Mouse (Mus musculus): ENCODE data around the gene Ttc9. TPM values are rescaled to one million over a fixed set of nuclear protein-coding genes. Genes with fewer than 3 reads are reported as not detected.

The Ttc9 gene
- total RNA-seq (2021), result 1 to 10 TPM; 3.2 to 3.5 TPM
- long read RNA-seq, experiment 1, transcript Ttc9-201 (3 exons, 2,042 nt), result major isoform, 6 of 6 reads
- long read RNA-seq, experiment 1, partial matches to known transcripts, result 0 of 6 reads
- long read RNA-seq, experiment 1, other reads (novel, unspliced or antisense), result 0 of 6 reads
- long read RNA-seq, experiment 2, transcript Ttc9-201 (3 exons, 2,042 nt), result major isoform, 6 of 6 reads
- long read RNA-seq, experiment 2, partial matches to known transcripts, result 0 of 6 reads
- long read RNA-seq, experiment 2, other reads (novel, unspliced or antisense), result 0 of 6 reads

- DNase-seq, result peak; percentile 35 to 43
- intact Hi-C loops (cut with DNase I), result loop anchor here (5.0 kb wide), 1 partner anchor 66 kb away; no protein-coding TSS in a partner anchor
Measured at GRCm38 (mm10) chr12:81630915-81631660, at the start of gene Ttc9. Gene Ttc9, plus strand, starts transcription at chr12:81631249.

- peak; percentile 89 to 95 for DNase-seq
- intact Hi-C loops (cut with DNase I), result loop anchor here (5.0 kb wide), 1 partner anchor 108 kb away; the partner anchor contains the start of gene Cox16
Measured at GRCm38 (mm10) chr12:81594902-81595671, 36.0 kb upstream of the Ttc9 start, which contains the start of gene Med6. Gene Med6, minus strand, starts transcription at chr12:81595008.

- no peak for DNase-seq
- intact Hi-C loops (cut with DNase I), result loop anchor here (5.0 kb wide), 1 partner anchor 109 kb away; the partner anchor contains the start of gene Cox16
Measured at GRCm38 (mm10) chr12:81596547-81597262, 34.3 kb upstream of the Ttc9 start.

GRCm38 (mm10) chr12:81604995-81605784, 25.9 kb upstream of the Ttc9 start:
- intact Hi-C loops (cut with DNase I), result no loop called here
- no peak for DNase-seq

- no peak for DNase-seq
- intact Hi-C loops (cut with DNase I), result no loop called here
Measured at GRCm38 (mm10) chr12:81609445-81609844, 21.6 kb upstream of the Ttc9 start.

GRCm38 (mm10) chr12:81615807-81616206, 15.2 kb upstream of the Ttc9 start:
- no peak for DNase-seq
- intact Hi-C loops (cut with DNase I), result loop anchor here (5.0 kb wide), 1 partner anchor 301 kb away; no protein-coding TSS in a partner anchor

GRCm38 (mm10) chr12:81616980-81617379, 14.1 kb upstream of the Ttc9 start:
- intact Hi-C loops (cut with DNase I), result loop anchor here (5.0 kb wide), 1 partner anchor 300 kb away; no protein-coding TSS in a partner anchor
- no peak for DNase-seq

GRCm38 (mm10) chr12:81619302-81619701, 11.7 kb upstream of the Ttc9 start:
- intact Hi-C loops (cut with DNase I), result loop anchor here (1.0 to 5.0 kb wide), 3 partner anchors 84 to 298 kb away; no protein-coding TSS in a partner anchor
- DNase-seq, result peak; percentile 61 to 82

GRCm38 (mm10) chr12:81623377-81623776, 7.7 kb upstream of the Ttc9 start:
- intact Hi-C loops (cut with DNase I), result no loop called here
- no peak for DNase-seq

- intact Hi-C loops (cut with DNase I), result no loop called here
- DNase-seq, result no peak
Measured at GRCm38 (mm10) chr12:81626226-81626861, 4.7 kb upstream of the Ttc9 start.

- no peak for DNase-seq
- intact Hi-C loops (cut with DNase I), result no loop called here
Measured at GRCm38 (mm10) chr12:81627426-81627825, 3.6 kb upstream of the Ttc9 start.

- intact Hi-C loops (cut with DNase I), result no loop called here
- no peak for DNase-seq
Measured at GRCm38 (mm10) chr12:81628091-81628490, 3.0 kb upstream of the Ttc9 start.

GRCm38 (mm10) chr12:81630520-81630914, 532 bp upstream of the Ttc9 start:
- intact Hi-C loops (cut with DNase I), result loop anchor here (5.0 kb wide), 1 partner anchor 67 kb away; no protein-coding TSS in a partner anchor
- peak; percentile 5 to 8 for DNase-seq

- DNase-seq, result peak in 1 of 2 experiments; percentile 3
- intact Hi-C loops (cut with DNase I), result loop anchor here (5.0 kb wide), 1 partner anchor 65 kb away; no protein-coding TSS in a partner anchor
Measured at GRCm38 (mm10) chr12:81631661-81632401, 782 bp downstream of the Ttc9 start.

GRCm38 (mm10) chr12:81633246-81633645, 2.2 kb downstream of the Ttc9 start:
- intact Hi-C loops (cut with DNase I), result loop anchor here (5.0 kb wide), 1 partner anchor 64 kb away; no protein-coding TSS in a partner anchor
- DNase-seq, result no peak

GRCm38 (mm10) chr12:81640656-81641055, 9.6 kb downstream of the Ttc9 start:
- intact Hi-C loops (cut with DNase I), result no loop called here
- no peak for DNase-seq

GRCm38 (mm10) chr12:81642361-81643082, 11.5 kb downstream of the Ttc9 start:
- no peak for DNase-seq
- intact Hi-C loops (cut with DNase I), result no loop called here
